Mouse (Mus musculus) cerebellum, adult 2 months (tissue): Measurements from ENCODE around the gene Drap1. TPM values are rescaled to one million over a fixed set of nuclear protein-coding genes. Genes with fewer than 3 reads are reported as not detected.

Source experiments
- DNase-seq, 2 experiments: peaks; one replicate each; pipeline ENCODE4 v3.0.0; 2021
- H3K27ac ChIP-seq: fragments of 200-500 bp; 2 replicates; pipeline ENCODE4 v1.5.1; 2012; ENCODE audit warnings: low read length, control low read depth, inconsistent platforms; ENCODE audit not compliant: insufficient read depth
- H3K27me3 ChIP-seq: fragments of 200-500 bp; 2 replicates; pipeline ENCODE4 v1.6.1; 2012; ENCODE audit warnings: inconsistent platforms, mild to moderate bottlenecking, low read length, moderate library complexity; ENCODE audit not compliant: control insufficient read depth, insufficient read depth
- H3K4me1 ChIP-seq: fragments of 200-500 bp; 2 replicates; pipeline ENCODE4 v1.6.1; 2011; ENCODE audit warnings: low read length; ENCODE audit not compliant: control insufficient read depth, insufficient read depth
- H3K4me3 ChIP-seq: fragments of 200-500 bp; replicated peaks from 2 replicates; pipeline ENCODE3; 2011; ENCODE audit warnings: mild to moderate bottlenecking, low read depth, low read length, control low read depth; ENCODE audit not compliant: insufficient read depth
- CTCF ChIP-seq: fragments of 200-500 bp; IDR thresholded peaks from 2 replicates; pipeline ENCODE4 v1.5.1; 2011; ENCODE audit warnings: low read depth, mild to moderate bottlenecking, control low read depth, low read length, moderate library complexity, borderline replicate concordance; ENCODE audit not compliant: insufficient read depth
- POLR2A ChIP-seq: fragments of 200-500 bp; IDR thresholded peaks from 2 replicates; pipeline ENCODE4 v1.6.1; 2011; ENCODE audit warnings: low read length, control low read depth, borderline replicate concordance; ENCODE audit not compliant: insufficient read depth
- WGBS: fragments of 180-500 bp; shearing (Covaris S2); methylation state at CpG from one replicate; pipeline ENCODE4 v1.1.7; 2018; 5-methylcytosine and 5-hydroxymethylcytosine counted together
- polyA plus RNA-seq: library from polyadenylated mRNA; depleted of rRNA; stranded (reverse); fragments of >200 nt; gene quantifications from 2 replicates; pipeline ENCODE4 v1.2.3, GENCODE M21; 2012

Gene Drap1
- polyA plus RNA-seq, 1 experiment, result 309 TPM

DNA sequence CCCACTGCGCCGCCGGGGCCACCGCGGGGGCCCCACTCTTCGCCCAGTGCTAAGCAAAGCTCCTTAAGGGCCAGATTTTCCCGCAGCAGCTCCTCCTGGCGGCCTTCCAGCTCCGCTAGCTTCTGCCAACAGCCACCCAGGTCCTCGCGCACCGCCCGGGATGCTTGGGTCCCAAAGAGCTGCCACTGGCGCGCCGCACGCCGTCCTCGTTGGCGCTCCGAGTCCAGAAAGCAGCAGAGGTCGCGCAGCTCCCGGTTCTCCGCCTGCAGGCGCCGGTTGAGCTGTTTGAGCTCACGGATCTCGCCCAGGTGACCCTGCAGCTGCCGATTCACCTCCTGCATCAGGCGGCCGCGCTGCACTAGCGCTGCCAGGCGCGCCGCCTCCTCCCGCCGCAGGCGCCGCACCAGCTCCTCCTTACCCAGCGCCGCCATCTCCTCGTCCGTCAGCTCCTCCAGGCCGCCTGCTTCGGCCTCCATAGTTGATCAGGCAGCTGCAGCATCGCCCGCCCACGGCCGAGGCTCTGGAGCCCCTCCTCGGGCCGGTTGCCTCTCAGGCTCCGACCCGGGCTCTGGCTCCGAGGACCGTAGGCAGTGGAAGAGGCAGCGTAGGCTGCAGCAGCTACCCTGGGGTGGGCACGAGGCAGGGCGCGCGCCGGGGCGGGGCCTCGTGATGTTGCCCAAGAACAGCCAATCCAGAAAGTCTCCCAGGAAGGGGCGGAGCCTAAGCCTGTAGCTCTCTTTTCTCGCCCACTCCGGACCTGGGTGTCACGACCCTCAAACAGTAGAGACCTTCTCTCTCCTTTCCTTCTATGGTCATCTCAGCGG lies 32.4 kb upstream of the Drap1 start:
- Histone ChIP-seq H3K4me3 (peak overlapping the region; percentile 77), H3K4me1 (peaks cover 10% of the 10 kb centered on the region), H3K27ac (peak overlapping the region; percentile 96), H3K27me3 (no peaks in the 10 kb centered on the region)
- DNase-seq, result peak; percentile 97 to 98
- WGBS, result under 1% methylated on average over 69 of the region's 70 CpGs
- no peak for TF ChIP-seq CTCF
- TF ChIP-seq POLR2A, result peak; percentile 94

DNA sequence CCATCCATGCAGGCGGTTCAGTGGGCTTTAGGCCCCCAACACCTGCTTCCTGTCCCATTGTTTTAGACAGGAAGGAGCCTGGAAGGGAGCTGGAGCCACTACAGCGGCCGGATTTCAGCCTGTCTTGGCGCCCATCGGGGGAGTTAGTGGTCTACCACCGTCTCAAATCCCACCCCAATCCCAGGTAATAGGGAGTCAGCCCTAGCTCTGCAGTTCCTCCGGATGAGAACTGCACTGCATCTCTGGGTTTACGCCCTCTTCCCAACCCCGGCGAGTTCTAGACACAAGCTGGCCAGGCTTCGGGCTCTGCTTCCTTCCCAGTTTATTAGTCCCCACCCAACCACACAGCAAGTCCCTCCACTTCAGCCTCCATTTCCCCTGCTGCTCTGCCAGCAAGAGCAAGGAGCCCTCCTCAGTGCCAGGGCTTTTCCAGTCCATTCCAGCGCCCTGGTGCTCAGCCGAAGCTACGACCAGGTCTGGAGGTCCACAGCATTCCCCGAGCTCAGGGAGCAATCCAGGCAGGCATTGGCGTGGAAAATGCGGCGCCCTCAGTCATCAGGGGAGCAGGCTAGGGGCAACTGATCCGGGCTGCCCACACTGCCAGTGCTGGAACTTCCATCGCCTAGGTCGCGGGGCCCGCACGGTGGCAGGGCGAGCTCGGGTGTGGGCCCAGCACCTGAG lies 31.6 kb upstream of the Drap1 start:
- Histone ChIP-seq H3K4me3 (peak overlapping the region; percentile 77), H3K27ac (peak overlapping the region; percentile 96), H3K27me3 (no peaks in the 10 kb centered on the region), H3K4me1 (peaks cover 10% of the 10 kb centered on the region)
- WGBS, result under 1% methylated on average over 26 of the region's 26 CpGs
- TF ChIP-seq CTCF (no peak), POLR2A (no peak)
- no peak for DNase-seq

DNA sequence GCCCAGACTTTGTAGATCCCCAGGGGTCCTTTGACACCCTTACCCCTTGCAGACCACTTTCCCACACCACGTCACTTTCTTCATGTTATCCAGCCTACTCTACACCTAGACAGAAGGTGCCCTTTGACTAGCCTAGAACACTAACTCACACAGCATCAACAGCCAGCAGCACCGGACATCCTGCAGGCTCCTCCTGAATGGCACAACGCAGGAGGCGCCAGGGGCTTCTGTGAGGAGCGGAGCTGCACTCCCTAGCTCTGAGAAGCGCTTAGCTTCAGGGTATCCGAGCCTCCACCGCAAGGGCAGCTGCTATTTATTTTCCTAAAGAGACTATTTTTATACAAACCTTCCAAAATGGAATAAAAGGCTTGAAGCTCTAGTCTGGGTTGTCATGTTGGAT lies 30.8 kb upstream of the Drap1 start:
- DNase-seq, result peak in 1 of 2 experiments; percentile 30
- WGBS, result 8% methylated on average over 8 of the region's 8 CpGs
- Histone ChIP-seq H3K27ac (peak overlapping the region; percentile 96; the same call in 1 of the 2 replicates), H3K4me1 (peaks cover 10% of the 10 kb centered on the region), H3K27me3 (no peaks in the 10 kb centered on the region), H3K4me3 (peak overlapping the region; percentile 77)
- TF ChIP-seq CTCF, result no peak
- TF ChIP-seq POLR2A, result no peak

DNA sequence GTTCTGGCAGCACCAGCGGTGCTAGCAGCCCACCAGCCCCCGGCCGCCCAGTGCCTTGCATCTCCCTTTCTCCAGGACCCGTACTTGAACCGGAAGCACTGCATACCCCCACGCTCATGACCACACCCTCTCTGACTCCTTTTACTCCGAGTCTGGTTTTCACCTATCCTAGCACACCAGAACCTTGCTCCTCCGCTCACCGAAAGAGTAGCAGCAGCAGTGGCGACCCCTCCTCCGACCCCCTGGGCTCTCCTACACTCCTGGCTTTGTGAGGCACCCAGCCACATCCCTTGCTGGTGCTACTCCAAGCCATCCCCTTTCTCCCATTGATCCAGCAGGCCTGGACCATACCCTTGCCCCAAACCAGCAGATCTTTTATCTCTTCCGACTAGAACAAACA lies 30.3 kb upstream of the Drap1 start:
- DNase-seq, result peak in 1 of 2 experiments; percentile 20
- no peak overlapping the region for H3K27ac ChIP-seq

DNA sequence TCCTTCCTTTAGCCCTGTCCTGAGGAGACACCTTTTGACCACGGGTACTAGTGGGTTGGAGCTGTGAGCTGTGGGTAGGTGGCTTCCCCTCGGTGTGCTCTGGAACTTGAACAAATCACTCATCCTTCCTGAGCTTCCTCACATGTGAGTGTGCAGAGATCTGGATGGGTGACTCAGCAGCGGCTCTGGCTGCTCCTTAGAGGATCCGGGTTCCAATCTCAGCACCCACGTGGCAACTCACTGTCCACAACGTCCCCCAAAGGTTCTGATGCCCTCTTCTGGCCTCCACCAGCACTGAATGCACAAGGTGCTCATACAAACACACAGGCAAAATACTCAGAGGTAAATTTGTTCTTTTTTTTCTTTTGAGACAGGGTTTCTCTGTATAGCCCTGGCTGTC lies 27.0 kb upstream of the Drap1 start:
- H3K27me3 ChIP-seq, result no peaks in the 10 kb centered on the region
- peaks cover 7% of the 10 kb centered on the region; the same call in 1 of the 2 replicates for H3K4me1 ChIP-seq
- H3K27ac ChIP-seq, result no peak overlapping the region; the same call in 1 of the 2 replicates
- no peak for TF ChIP-seq POLR2A
- TF ChIP-seq CTCF, result 0 out of 2 replicates have a peak, but pooled peaks have one; percentile 5
- 72% methylated on average over 6 of the region's 6 CpGs for WGBS
- no peak overlapping the region for H3K4me3 ChIP-seq
- no peak for DNase-seq

More for the DNA sequence above, 30.3 kb upstream of the Drap1 start:
- TF ChIP-seq POLR2A (no peak), CTCF (no peak)
- Histone ChIP-seq H3K4me3 (peak overlapping the region; percentile 77), H3K27me3 (no peaks in the 10 kb centered on the region), H3K4me1 (peaks cover 10% of the 10 kb centered on the region)
- 47% methylated on average over 12 of the region's 12 CpGs for WGBS

DNA sequence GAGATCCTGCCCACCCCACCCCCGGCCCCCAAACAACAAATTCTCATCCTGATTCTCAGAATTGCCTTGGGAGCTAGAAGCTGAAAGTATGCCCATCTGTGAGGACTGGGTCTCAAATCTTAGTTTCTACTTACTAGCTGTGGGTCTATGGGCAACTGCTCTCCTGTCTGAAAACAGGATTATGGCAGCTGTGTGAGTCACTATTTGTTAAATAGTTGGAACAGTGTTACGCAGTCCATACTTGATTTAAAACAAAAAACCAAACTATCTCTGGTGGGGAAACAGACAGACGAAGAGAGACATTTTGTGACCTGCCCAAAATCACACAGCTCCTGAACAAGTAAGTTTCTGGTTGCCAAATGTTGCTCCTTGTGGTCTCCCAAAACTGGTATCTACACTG lies 24.9 kb upstream of the Drap1 start:
- Histone ChIP-seq H3K27ac (no peak overlapping the region), H3K27me3 (no peaks in the 10 kb centered on the region), H3K4me1 (peaks cover 2% of the 10 kb centered on the region; the same call in 1 of the 2 replicates), H3K4me3 (no peak overlapping the region)
- no peak for DNase-seq
- TF ChIP-seq CTCF, result no peak
- no peak for TF ChIP-seq POLR2A
- WGBS, result 83% methylated on average over 3 of the region's 3 CpGs

DNA sequence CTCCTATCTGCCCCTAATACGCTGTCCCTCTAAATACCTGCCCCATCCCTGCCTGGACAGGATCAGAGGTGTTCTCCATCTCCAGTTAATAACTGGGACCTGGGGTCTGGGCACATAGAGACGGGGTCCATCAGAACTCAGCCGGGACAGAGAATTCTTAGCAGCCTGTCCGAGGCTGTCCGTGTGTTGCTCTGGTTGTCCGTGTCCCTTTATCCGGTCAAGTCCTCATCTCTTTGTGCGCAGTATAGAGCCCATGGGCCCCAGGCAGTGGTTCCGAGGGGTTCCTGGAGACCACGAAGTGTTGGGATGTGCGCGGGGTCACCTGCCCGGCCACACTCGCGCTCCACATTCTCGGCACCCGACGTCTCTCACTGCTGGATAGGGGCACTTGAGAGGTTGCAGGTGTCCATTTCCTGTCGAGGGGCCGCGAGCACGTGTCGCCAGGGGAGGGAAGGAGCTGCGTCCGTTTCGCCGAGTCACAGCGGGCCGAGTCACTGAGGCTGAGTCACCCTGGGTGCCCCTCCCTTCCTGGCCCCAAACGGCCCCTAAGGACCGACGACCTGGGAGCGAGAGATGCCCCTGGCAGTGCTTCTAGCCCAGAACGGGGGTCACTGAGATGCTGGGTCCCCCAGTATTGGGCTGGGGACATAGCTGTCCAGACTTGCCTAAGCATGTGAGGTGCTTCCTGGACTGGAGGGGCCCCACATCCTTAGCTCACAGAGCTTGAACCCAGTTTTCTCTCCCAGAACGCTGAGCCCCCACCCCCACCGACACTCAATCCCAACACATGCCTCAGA lies 23.8 kb upstream of the Drap1 start:
- WGBS, result 8% methylated on average over 36 of the region's 36 CpGs

More for the DNA sequence above, 23.8 kb upstream of the Drap1 start:
- DNase-seq, result no peak
- TF ChIP-seq POLR2A (no peak), CTCF (no peak)
- H3K27ac ChIP-seq, result no peak overlapping the region
- no peak overlapping the region for H3K4me3 ChIP-seq
- no peaks in the 10 kb centered on the region; the same call in 1 of the 2 replicates for H3K4me1 ChIP-seq
- H3K27me3 ChIP-seq, result no peaks in the 10 kb centered on the region
